Mouse (Mus musculus) forebrain, embryonic 16.5 days (tissue): Measurements from ENCODE around the gene Commd6. TPM values are rescaled to one million over a fixed set of nuclear protein-coding genes. Genes with fewer than 3 reads are reported as not detected.
A peak's percentile ranks its signal among the peaks of the same experiment; 100 is the strongest.
"Not testable (repeated sequence)": the region's sequence is repeated elsewhere in the genome, so short reads cannot be mapped to it uniquely, and the experiment has no call there.

ENCODE experiments used
- ATAC-seq: fragments of 200-750 bp; cut with Nextera tagmentation; 2 replicates; pipeline ENCODE4 v1.8.0; 2017; ENCODE audit warnings: mild to moderate bottlenecking, moderate library complexity
- H3K27ac ChIP-seq: fragments of 300-500 bp; sonication (generic); 2 replicates; pipeline ENCODE4 v1.5.1; 2014; ENCODE audit warnings: low read length, control low read depth
- H3K27me3 ChIP-seq: fragments of 300-500 bp; sonication (generic); replicated peaks from 2 replicates; pipeline ENCODE4 v1.6.1; 2014; ENCODE audit warnings: low read length; ENCODE audit not compliant: control insufficient read depth, insufficient read depth
- H3K36me3 ChIP-seq: fragments of 300-500 bp; sonication (generic); 2 replicates; pipeline ENCODE4 v1.6.1; 2014; ENCODE audit not compliant: control insufficient read depth, insufficient read depth
- H3K4me1 ChIP-seq: fragments of 300-500 bp; sonication (generic); replicated peaks from 2 replicates; pipeline ENCODE4 v1.6.1; 2014; ENCODE audit warnings: low read length; ENCODE audit not compliant: control insufficient read depth, insufficient read depth
- H3K4me2 ChIP-seq: fragments of 300-500 bp; sonication (generic); 2 replicates; pipeline ENCODE4 v1.6.1; 2014; ENCODE audit warnings: mild to moderate bottlenecking, low read length, control low read depth
- H3K4me3 ChIP-seq: fragments of 300-500 bp; sonication (generic); replicated peaks from 2 replicates; pipeline ENCODE4 v1.5.1; 2014; ENCODE audit warnings: mild to moderate bottlenecking, low read length, control low read depth
- H3K9ac ChIP-seq: fragments of 300-500 bp; sonication (generic); replicated peaks from 2 replicates; pipeline ENCODE4 v1.6.1; 2014; ENCODE audit warnings: low read depth, low read length, control low read depth
- H3K9me3 ChIP-seq: fragments of 300-500 bp; sonication (generic); 2 replicates; pipeline ENCODE4 v1.6.1; 2016; ENCODE audit warnings: low read length; ENCODE audit not compliant: control insufficient read depth
- WGBS: fragments of 180-500 bp; shearing (Covaris S2); extraction: QIAGEN DNeasy Blood & Tissue Kit; methylation state at CpG from one replicate; pipeline ENCODE4 v1.1.7; 2014; 5-methylcytosine and 5-hydroxymethylcytosine counted together
- polyA plus RNA-seq: library from polyadenylated mRNA; unstranded; fragments of >200 nt; fragmentation: Nextera tagmentation; extraction: Ambion mirVana; gene quantifications from 2 replicates; pipeline ENCODE4 v1.2.1, GENCODE M21; 2015

Gene Commd6
- polyA plus RNA-seq, 1 experiment from 2014 or later = 94.6 TPM

DNA sequence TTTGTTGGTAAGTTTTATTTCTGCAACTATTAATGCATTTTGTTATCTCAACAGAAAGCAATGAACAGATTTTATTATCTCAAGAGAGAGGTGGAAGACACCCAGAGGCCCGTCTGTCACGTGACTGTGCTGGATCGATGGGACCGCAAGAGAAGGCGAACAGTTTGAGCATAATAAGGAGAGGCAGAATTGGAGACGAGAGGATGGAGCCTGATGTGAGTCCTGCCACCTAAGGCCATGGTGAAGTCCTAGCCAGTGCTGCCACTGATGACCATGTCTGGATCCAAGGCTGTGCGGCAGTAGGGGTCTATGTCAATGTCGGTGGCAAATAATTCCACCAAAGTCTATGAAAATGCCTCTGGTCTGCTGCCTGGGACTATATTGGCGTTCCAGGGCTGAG is 43.8 kb downstream of the Commd6 start:
- H3K36me3 ChIP-seq = no peaks in the 10 kb centered on the region
- no peak overlapping the region for H3K27ac ChIP-seq
- H3K4me3 ChIP-seq = no peak overlapping the region
- H3K4me2 ChIP-seq = no peak overlapping the region
- H3K9me3 ChIP-seq = no peaks in the 10 kb centered on the region
- H3K9ac ChIP-seq = no peak overlapping the region
- H3K4me1 ChIP-seq = no peaks in the 10 kb centered on the region
- ATAC-seq = no peak
- H3K27me3 ChIP-seq = no peaks in the 10 kb centered on the region
- whole genome bisulfite sequencing = 96% methylated on average over 9 of the region's 9 CpGs

DNA sequence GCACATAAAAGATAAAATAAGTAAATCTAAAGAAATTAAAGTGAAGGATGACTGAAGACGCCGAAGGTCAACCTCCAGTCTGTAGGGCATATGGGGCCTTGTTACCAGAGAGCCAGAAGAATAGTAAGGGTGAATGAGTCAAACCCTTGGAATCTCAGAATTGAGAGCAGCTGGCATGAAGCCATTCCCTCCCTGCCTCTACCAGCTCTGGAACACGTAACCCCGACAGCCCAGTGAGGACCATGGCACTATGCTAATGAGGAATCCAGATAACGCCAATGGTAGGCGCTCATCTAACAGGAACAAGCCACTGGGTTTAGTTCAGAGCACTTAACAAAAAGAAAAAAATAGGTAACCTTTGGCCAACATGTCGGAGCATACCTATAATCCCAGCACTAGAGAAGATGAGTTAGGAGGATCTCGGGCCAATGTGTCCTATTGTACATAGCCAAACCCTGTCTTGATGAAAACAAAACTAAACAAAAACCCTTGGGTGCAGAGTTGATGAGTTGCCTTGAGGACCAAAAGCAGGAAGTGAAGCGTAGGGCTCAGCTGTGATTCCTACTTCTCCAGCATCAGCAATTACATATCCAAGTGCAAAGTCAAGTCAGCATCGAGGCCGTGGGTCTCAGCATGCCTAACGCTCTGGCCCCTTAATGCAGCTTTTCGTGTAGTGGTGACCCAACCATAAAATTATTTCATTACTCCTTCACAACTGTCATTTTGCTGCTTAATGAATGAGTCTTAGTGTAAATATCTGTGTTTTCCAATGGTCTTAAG is 45.0 kb downstream of the Commd6 start:
- no peaks in the 10 kb centered on the region for H3K9me3 ChIP-seq
- no peak overlapping the region for H3K4me2 ChIP-seq
- H3K4me3 ChIP-seq = no peak overlapping the region
- WGBS = 91% methylated on average over 13 of the region's 13 CpGs
- no peak overlapping the region for H3K27ac ChIP-seq
- H3K4me1 ChIP-seq = no peaks in the 10 kb centered on the region
- no peaks in the 10 kb centered on the region for H3K27me3 ChIP-seq
- no peak for ATAC-seq
- no peaks in the 10 kb centered on the region for H3K36me3 ChIP-seq
- H3K9ac ChIP-seq = no peak overlapping the region

DNA sequence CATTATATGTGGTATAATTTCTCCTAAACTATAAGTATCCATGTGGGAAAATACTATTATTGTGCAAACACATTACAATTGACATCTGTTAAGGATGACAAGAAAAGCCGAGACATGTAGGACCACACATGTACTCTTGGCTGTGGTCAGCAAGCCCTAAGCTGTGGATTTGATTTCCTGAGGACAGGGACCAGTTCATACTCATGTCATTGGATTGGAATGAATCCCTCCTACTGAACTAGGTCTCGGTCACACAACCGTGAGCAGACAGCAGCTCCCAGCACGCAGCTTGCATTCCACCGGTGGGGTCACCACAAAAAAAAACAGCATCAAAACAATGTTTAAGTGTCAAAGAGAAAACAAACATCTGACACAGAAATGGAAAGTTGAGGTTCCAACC is 46.5 kb downstream of the Commd6 start:
- no peaks in the 10 kb centered on the region for H3K4me1 ChIP-seq
- no peak overlapping the region for H3K9ac ChIP-seq
- 90% methylated on average over 5 of the region's 5 CpGs for WGBS
- no peaks in the 10 kb centered on the region for H3K27me3 ChIP-seq
- H3K36me3 ChIP-seq = no peaks in the 10 kb centered on the region
- ATAC-seq = no peak
- no peak overlapping the region for H3K4me2 ChIP-seq
- H3K4me3 ChIP-seq = no peak overlapping the region
- no peak overlapping the region for H3K27ac ChIP-seq
- H3K9me3 ChIP-seq = no peaks in the 10 kb centered on the region

DNA sequence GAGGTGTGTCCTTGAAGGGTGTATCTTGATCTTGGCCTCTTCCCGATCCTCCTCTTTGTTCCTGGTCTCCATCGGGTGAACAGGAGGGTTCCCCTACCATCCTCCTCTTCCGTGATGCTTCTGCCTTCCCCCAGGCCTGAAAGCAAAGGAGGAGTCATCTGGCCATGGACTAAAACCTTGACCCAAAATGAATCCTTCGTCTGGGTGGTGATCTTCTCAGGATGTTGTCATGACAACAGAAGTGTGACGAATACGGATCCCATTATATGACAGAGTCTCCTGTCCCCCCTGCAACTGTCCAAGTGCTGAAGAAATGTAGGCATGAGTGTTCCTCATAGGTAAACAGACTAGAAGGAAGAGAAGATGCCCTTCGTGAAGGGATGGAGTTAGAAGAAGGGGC is 47.1 kb downstream of the Commd6 start:
- H3K27ac ChIP-seq = no peak overlapping the region

DNA sequence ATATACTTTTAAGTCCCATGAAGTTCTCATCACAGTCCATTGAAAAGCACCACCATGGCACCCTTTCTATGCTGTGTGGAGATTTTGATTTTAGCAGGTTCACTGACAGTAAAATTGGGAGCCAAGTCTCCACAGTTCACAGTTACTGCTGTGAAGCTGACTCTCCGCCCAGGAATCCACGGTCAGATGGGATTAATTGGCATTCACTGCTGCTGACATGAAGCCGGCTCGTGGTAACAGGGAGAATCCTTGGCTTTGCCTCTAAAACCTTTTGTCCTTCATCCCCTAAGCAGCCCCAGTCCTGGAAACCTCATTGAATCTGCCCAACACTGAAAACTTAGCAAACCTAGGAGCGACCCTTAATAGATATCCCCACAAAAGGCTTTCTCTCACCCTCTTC is 49.4 kb downstream of the Commd6 start:
- no peak for ATAC-seq
- Histone ChIP-seq H3K27ac (no peak overlapping the region), H3K27me3 (no peaks in the 10 kb centered on the region), H3K9me3 (no peaks in the 10 kb centered on the region), H3K4me2 (no peak overlapping the region), H3K9ac (no peak overlapping the region), H3K4me1 (no peaks in the 10 kb centered on the region), H3K4me3 (no peak overlapping the region), H3K36me3 (no peaks in the 10 kb centered on the region)
- WGBS = 48% methylated on average over 5 of the region's 5 CpGs

More for the DNA sequence above, 47.1 kb downstream of the Commd6 start:
- Histone ChIP-seq H3K27me3 (no peaks in the 10 kb centered on the region), H3K4me3 (no peak overlapping the region), H3K9me3 (no peaks in the 10 kb centered on the region), H3K4me1 (no peaks in the 10 kb centered on the region), H3K4me2 (no peak overlapping the region), H3K36me3 (no peaks in the 10 kb centered on the region), H3K9ac (no peak overlapping the region)
- WGBS = 86% methylated on average over 7 of the region's 7 CpGs
- ATAC-seq = no peak

DNA sequence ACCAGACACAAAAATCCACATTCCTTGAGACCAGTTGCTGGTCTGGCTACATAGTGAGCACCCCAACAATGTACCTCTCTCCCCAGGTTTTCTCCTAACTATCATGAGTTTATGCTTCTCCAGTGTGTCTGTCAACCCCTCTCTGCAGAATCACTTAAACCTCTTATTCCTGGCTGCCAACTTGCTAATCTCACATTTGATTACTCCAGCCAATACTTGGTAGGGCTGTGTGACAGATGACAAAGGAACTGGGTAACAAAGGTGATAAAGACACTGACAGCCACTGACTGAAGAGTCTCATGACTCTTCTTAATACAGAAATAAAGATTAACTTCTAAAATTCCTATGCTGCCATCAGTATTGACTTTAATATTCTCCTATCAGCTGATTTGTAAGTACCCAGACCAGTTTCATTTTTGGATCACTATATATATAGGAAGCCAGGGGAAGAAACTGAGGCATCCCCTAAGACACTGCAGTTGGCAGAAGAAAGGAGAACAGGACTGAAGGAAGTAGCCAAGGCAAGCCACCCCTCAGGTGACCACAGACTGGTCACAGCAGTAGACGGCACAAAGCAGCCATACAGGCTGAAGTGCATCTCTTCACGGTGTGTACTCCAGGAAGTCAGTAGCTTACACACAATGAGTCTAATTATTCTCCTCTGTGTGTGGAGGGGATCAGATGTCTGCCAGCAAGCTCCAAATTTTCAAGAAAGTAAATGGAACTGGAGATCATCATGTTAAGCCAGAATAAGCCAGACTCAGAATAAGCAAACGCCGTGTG is 52.1 kb downstream of the Commd6 start:
- ATAC-seq, H3K36me3 ChIP-seq, H3K27ac ChIP-seq, H3K27me3 ChIP-seq, H3K9me3 ChIP-seq, H3K9ac ChIP-seq, H3K4me3 ChIP-seq, H3K4me2 ChIP-seq, H3K4me1 ChIP-seq: not testable (repeated sequence)
- WGBS = 95% methylated on average over 2 of the region's 4 CpGs

DNA sequence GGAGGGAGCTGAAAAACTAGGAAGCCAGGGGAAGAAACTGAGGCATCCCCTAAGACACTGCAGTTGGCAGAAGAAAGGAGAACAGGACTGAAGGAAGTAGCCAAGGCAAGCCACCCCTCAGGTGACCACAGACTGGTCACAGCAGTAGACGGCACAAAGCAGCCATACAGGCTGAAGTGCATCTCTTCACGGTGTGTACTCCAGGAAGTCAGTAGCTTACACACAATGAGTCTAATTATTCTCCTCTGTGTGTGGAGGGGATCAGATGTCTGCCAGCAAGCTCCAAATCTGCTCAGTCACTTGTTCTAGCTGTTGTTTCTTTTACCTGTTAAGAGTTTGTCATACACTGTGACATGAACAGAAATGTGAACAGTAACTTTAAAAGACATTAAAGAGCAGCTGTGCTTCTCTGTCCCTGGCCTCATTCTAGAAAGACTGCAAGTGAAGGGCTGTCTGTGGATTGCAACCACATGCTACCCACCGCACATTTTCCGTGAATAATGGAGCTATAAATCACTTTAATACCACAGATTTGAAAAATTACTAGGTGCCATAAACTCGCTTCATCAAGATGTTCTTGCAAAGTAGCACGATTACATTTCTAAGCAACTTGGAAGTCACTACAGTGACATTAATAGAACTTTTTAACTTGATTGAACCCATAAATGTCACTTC is 53.0 kb downstream of the Commd6 start:
- 84% methylated on average over 4 of the region's 6 CpGs for WGBS
- H3K36me3 ChIP-seq, H3K4me2 ChIP-seq, H3K9ac ChIP-seq, H3K9me3 ChIP-seq, H3K4me3 ChIP-seq, H3K27ac ChIP-seq, H3K4me1 ChIP-seq, H3K27me3 ChIP-seq: not testable (repeated sequence)
- ATAC-seq = 0 out of 2 replicates have a peak, but pooled peaks have one; percentile 23

DNA sequence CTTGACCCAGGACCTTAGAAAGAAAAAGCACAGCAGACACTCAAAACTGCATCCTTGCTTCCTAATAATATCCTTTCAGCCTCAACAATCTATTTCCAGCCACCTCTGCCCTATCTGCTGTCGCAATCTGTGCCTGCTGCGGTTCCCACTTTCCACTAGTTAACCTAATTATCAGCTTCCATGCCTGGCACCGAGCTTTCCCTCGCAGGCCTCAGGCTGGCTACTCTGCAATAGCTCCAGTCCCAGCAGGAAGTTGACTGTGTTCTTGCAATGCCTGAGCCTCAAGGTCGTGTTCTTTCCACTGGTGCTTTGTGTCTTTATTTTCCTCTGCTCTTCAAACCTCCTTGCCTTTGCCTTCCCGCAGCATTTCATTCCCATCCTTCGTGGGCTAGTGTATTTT is 54.4 kb downstream of the Commd6 start:
- 65% methylated on average over 7 of the region's 7 CpGs for WGBS
- no peaks in the 10 kb centered on the region for H3K27me3 ChIP-seq
- H3K36me3 ChIP-seq = no peaks in the 10 kb centered on the region
- no peak overlapping the region for H3K4me2 ChIP-seq
- no peak for ATAC-seq
- no peak overlapping the region for H3K27ac ChIP-seq
- no peaks in the 10 kb centered on the region for H3K4me1 ChIP-seq
- no peak overlapping the region for H3K9ac ChIP-seq
- H3K4me3 ChIP-seq = no peak overlapping the region
- H3K9me3 ChIP-seq = no peaks in the 10 kb centered on the region
